8 mouse cellular contexts compared by ENCODE assay signal in genomic region chr9:59751966-59752365, GRCm38 (mm10). TPM values are rescaled to one million over a fixed set of nuclear protein-coding genes. Genes with fewer than 3 reads are reported as not detected.
DNase-seq lines count a peak whose midpoint lies in the region; ATAC-seq and TF ChIP-seq lines count a peak whose summit lies in the region.

No protein-coding gene starts in this region.

- no peak for TF ChIP-seq EP300 in MEL (IDR thresholded peaks at IDR 0.05; ENCODE audit: low read depth in 1 of 2, low read length in 2 of 2)

- peak overlapping the region; percentile 85 for H3K9ac ChIP-seq in heart, embryonic 14.5 days (ENCODE audit: low read length)
- H3K9ac ChIP-seq in MEL (ENCODE audit: control insufficient read depth, low read depth, low read length, poor library complexity, severe bottlenecking), result peak overlapping the region; percentile 49

- TF ChIP-seq POLR2A in MEL (IDR thresholded peaks at IDR 0.05; ENCODE audit: control insufficient read depth in 1 of 2, insufficient read depth in 1 of 2, low read depth in 1 of 2, low read length in 2 of 2, poor library complexity in 1 of 2), result no peak

- H3K27me3 ChIP-seq in heart, embryonic 14.5 days (ENCODE audit: control insufficient read depth, insufficient read depth, low read length), result no peaks in the 10 kb centered on the region
- no peaks in the 10 kb centered on the region for H3K27me3 ChIP-seq in MEL (ENCODE audit: control insufficient read depth in 1 of 2, insufficient read depth in 2 of 2, low read length in 2 of 2)
- H3K27me3 ChIP-seq in hindbrain, embryonic 10.5 days (ENCODE audit: insufficient read depth, poor library complexity, severe bottlenecking), result no peaks in the 10 kb centered on the region
- no peaks in the 10 kb centered on the region for H3K27me3 ChIP-seq in midbrain, embryonic 10.5 days (ENCODE audit: low read depth, poor library complexity, severe bottlenecking)

- TF ChIP-seq CTCF in MEL (IDR thresholded peaks at IDR 0.05 in 2 of 3, conservative IDR thresholded peaks at IDR 0.05 in 1 of 3; ENCODE audit: control insufficient read depth in 1 of 3, insufficient read depth in 1 of 3, low read depth in 2 of 3, low read length in 3 of 3, poor library complexity in 1 of 3, severe bottlenecking in 1 of 3), result no peak

- H3K79me2 ChIP-seq in MEL (ENCODE audit: control insufficient read depth, insufficient read depth, low read length, poor library complexity), result peaks cover 7% of the 10 kb centered on the region

- H3K4me1 ChIP-seq in heart, embryonic 14.5 days (ENCODE audit: control insufficient read depth in 2 of 2, insufficient read depth in 2 of 2, low read length in 2 of 2), result peaks cover 2 to 17% of the 10 kb centered on the region in 2 experiments; a peak in 3 of 4 replicates
- H3K4me1 ChIP-seq in MEL (ENCODE audit: control insufficient read depth in 1 of 2, insufficient read depth in 2 of 2, low read length in 2 of 2), result peaks cover 6 to 12% of the 10 kb centered on the region in 2 experiments; a peak in 3 of 4 replicates
- peaks cover 24% of the 10 kb centered on the region for H3K4me1 ChIP-seq in hindbrain, embryonic 10.5 days (replicated peaks)
- H3K4me1 ChIP-seq in midbrain, embryonic 10.5 days, result peaks cover 25% of the 10 kb centered on the region

- no peak for TF ChIP-seq RAD21 in MEL (IDR thresholded peaks at IDR 0.05; ENCODE audit: low read depth, low read length)

- DNase-seq in heart, postnatal 25 days (ENCODE audit: low spot score), result no peak
- peak; percentile 44 for DNase-seq in MEL (ENCODE audit: low read depth, low spot score)
- no peak for DNase-seq in hindbrain, embryonic 10.5 days (ENCODE audit: low spot score)
- no peak for DNase-seq in midbrain, embryonic 10.5 days (ENCODE audit: low spot score)
- no peak for DNase-seq in layer of hippocampus, adult 8-10 months (ENCODE audit: low spot score in 2 of 2)
- no peak for DNase-seq in thymus, adult 18-20 months

- peak overlapping the region in 1 of 2 experiments; percentile 95; a peak in 2 of 4 replicates for H3K27ac ChIP-seq in heart, embryonic 14.5 days (replicated peaks in 1 of 2; ENCODE audit: control insufficient read depth in 1 of 2, insufficient read depth in 1 of 2, low read depth in 2 of 2, low read length in 2 of 2)
- H3K27ac ChIP-seq in MEL (ENCODE audit: control insufficient read depth, low read depth, low read length), result no peak overlapping the region
- H3K27ac ChIP-seq in hindbrain, embryonic 10.5 days, result peak overlapping the region; percentile 97
- peak overlapping the region; percentile 97 for H3K27ac ChIP-seq in midbrain, embryonic 10.5 days (replicated peaks)

- no peaks in the 10 kb centered on the region for H3K9me3 ChIP-seq in heart, embryonic 14.5 days (ENCODE audit: control insufficient read depth, low read length)
- H3K9me3 ChIP-seq in MEL (replicated peaks; ENCODE audit: insufficient read depth, low read length), result no peaks in the 10 kb centered on the region
- H3K9me3 ChIP-seq in hindbrain, embryonic 10.5 days, result no peaks in the 10 kb centered on the region
- H3K9me3 ChIP-seq in midbrain, embryonic 10.5 days (replicated peaks), result no peaks in the 10 kb centered on the region

- H3K36me3 ChIP-seq in heart, embryonic 14.5 days (ENCODE audit: control insufficient read depth, insufficient read depth, low read length), result no peaks in the 10 kb centered on the region
- H3K36me3 ChIP-seq in MEL (ENCODE audit: control insufficient read depth in 1 of 2, insufficient read depth in 2 of 2, low read length in 2 of 2), result peaks cover 0 to 17% of the 10 kb centered on the region in 2 experiments; a peak in 2 of 4 replicates
- H3K36me3 ChIP-seq in hindbrain, embryonic 10.5 days, result no peaks in the 10 kb centered on the region
- no peaks in the 10 kb centered on the region for H3K36me3 ChIP-seq in midbrain, embryonic 10.5 days

- no peak for ATAC-seq in heart, embryonic 14.5 days (ENCODE audit: insufficient number of reproducible peaks, insufficient read depth, low FRiP score, low read depth)
- ATAC-seq in megakaryocyte progenitor cell, adult 5-6 weeks (replicated peaks; ENCODE audit: poor library complexity), result no peak

- peak overlapping the region; percentile 87 to 93 for H3K4me3 ChIP-seq in heart, embryonic 14.5 days (ENCODE audit: control insufficient read depth in 1 of 2, insufficient read depth in 1 of 2, low read depth in 1 of 2, low read length in 2 of 2)
- H3K4me3 ChIP-seq in MEL (ENCODE audit: control insufficient read depth in 1 of 2, insufficient read depth in 1 of 2, low read depth in 2 of 2, low read length in 2 of 2), result peak overlapping the region; percentile 48 to 99
- H3K4me3 ChIP-seq in hindbrain, embryonic 10.5 days, result peak overlapping the region; percentile 97
- H3K4me3 ChIP-seq in midbrain, embryonic 10.5 days, result peak overlapping the region; percentile 95

- 10% methylated on average over 2 of the region's 2 CpGs for WGBS in heart, embryonic 14.5 days
- 18% methylated on average over 2 of the region's 2 CpGs for WGBS in hindbrain, embryonic 10.5 days
- WGBS in midbrain, embryonic 10.5 days, result 17% methylated on average over 2 of the region's 2 CpGs

- intact Hi-C loops in heart, postnatal 25 days (cut with DNase I), result loop anchor here (5.0 kb wide), 1 partner anchor 95 kb away; the partner anchor contains the start of gene Pkm

- H3K4me2 ChIP-seq in heart, embryonic 14.5 days (ENCODE audit: low read length), result peak overlapping the region; percentile 92

TF ChIP-seq in MEL, 35 proteins besides CTCF, POLR2A, EP300 and RAD21:
- TF ChIP-seq ETS1 (IDR thresholded peaks at IDR 0.05; ENCODE audit: low read depth, low read length) (no peak), CHD2 (IDR thresholded peaks at IDR 0.05; ENCODE audit: low read length) (no peak), MXI1 (IDR thresholded peaks at IDR 0.05; ENCODE audit: low read depth, low read length) (no peak), BHLHE40 (IDR thresholded peaks at IDR 0.05; ENCODE audit: borderline replicate concordance, low read depth, low read length) (no peak), ZKSCAN1 (IDR thresholded peaks at IDR 0.05; ENCODE audit: low read depth, low read length) (no peak), USF2 (IDR thresholded peaks at IDR 0.05; ENCODE audit: borderline replicate concordance in 1 of 2, insufficient read depth in 1 of 2, low read depth in 1 of 2, low read length in 2 of 2) (no peak), ZNF384 (IDR thresholded peaks at IDR 0.05; ENCODE audit: low read depth, low read length) (no peak), RCOR1 (IDR thresholded peaks at IDR 0.05; ENCODE audit: low read depth, low read length) (no peak), HCFC1 (IDR thresholded peaks at IDR 0.05; ENCODE audit: low read depth, low read length) (no peak), USF1 (IDR thresholded peaks at IDR 0.05; ENCODE audit: low read depth, low read length) (no peak)

RNA-seq across cellular contexts. Expression of gene Myo9a, which starts 1.3 kb away (rescaled TPM):
- polyA plus RNA-seq in heart, embryonic 14.5 days (2014; fragmentation: Nextera tagmentation; extraction: Ambion mirVana), result 12.1 and 12.4 TPM in 2 replicates
- 10 to 100 TPM; 11.9 to 13.6 TPM for total RNA-seq in heart, postnatal 25 days (2021)
- total RNA-seq in MEL (2012; rRNA removed), result 3.3 and 3.8 TPM in 2 replicates
- 100 to 1,000 TPM in 1 of 2 experiments, 1 to 10 TPM in 1; 4.5 to 131 TPM for polyA plus RNA-seq in MEL (2012; ENCODE audit: insufficient read depth in 1 of 2, insufficient read length in 2 of 2, low read depth in 1 of 2, low replicate concordance in 2 of 2, missing spikeins in 1 of 2)
- polyA plus RNA-seq in hindbrain, embryonic 10.5 days (2016; fragmentation: Nextera tagmentation; extraction: Ambion mirVana), result 11.8 and 13.1 TPM in 2 replicates
- 10.4 and 12.6 TPM in 2 replicates for polyA plus RNA-seq in midbrain, embryonic 10.5 days (2016; fragmentation: Nextera tagmentation; extraction: Ambion mirVana)
- total RNA-seq in layer of hippocampus, adult 8-10 months (2022), result 10 to 100 TPM; 55.3 to 80.0 (median 65.7) TPM
- 8.5 and 14.4 TPM in 2 replicates for total RNA-seq in megakaryocyte progenitor cell, adult 5-6 weeks (2015)
- total RNA-seq in megakaryocyte progenitor cell, adult 5-6 weeks (2017), result 8.3 and 20.4 TPM in 2 replicates

RNA-seq across cellular contexts. Expression of gene Senp8, which starts 1.5 kb away (rescaled TPM):
- polyA plus RNA-seq in heart, embryonic 14.5 days (2014; fragmentation: Nextera tagmentation; extraction: Ambion mirVana), result 10.9 and 12.6 TPM in 2 replicates
- 1 to 10 TPM; 7.3 to 8.0 TPM for total RNA-seq in heart, postnatal 25 days (2021)
- total RNA-seq in MEL (2012; rRNA removed), result 2.7 TPM in 2 replicates
- polyA plus RNA-seq in MEL (2012; ENCODE audit: insufficient read depth in 1 of 2, insufficient read length in 2 of 2, low read depth in 1 of 2, low replicate concordance in 2 of 2, missing spikeins in 1 of 2), result 1 to 10 TPM in 1 of 2 experiments, not detected in 1; 5.5 TPM
- 19.7 and 20.9 TPM in 2 replicates for polyA plus RNA-seq in hindbrain, embryonic 10.5 days (2016; fragmentation: Nextera tagmentation; extraction: Ambion mirVana)
- 21.7 and 22.0 TPM in 2 replicates for polyA plus RNA-seq in midbrain, embryonic 10.5 days (2016; fragmentation: Nextera tagmentation; extraction: Ambion mirVana)
- total RNA-seq in layer of hippocampus, adult 8-10 months (2022), result 10 to 100 TPM in 2 of 4 experiments, 1 to 10 TPM in 2; 8.0 to 13.4 (median 10.0) TPM
- 4.7 and 6.4 TPM in 2 replicates for total RNA-seq in megakaryocyte progenitor cell, adult 5-6 weeks (2015)
- total RNA-seq in megakaryocyte progenitor cell, adult 5-6 weeks (2017), result 8.1 and 8.8 TPM in 2 replicates
